Mouse (Mus musculus) forebrain, postnatal 0 days (tissue): ENCODE data around the gene Fntb. TPM values are rescaled to one million over a fixed set of nuclear protein-coding genes. Genes with fewer than 3 reads are reported as not detected.
"Not testable (repeated sequence)": the region's sequence is repeated elsewhere in the genome, so short reads cannot be mapped to it uniquely, and the experiment has no call there.

Source experiments
- ATAC-seq: fragments of 200-750 bp; cut with Nextera tagmentation; 2 replicates; pipeline ENCODE4 v1.8.0; 2017; ENCODE audit warnings: mild to moderate bottlenecking, moderate library complexity
- DNase-seq: peaks from one replicate; pipeline ENCODE4 v3.0.0-alpha.2; 2015
- H3K27ac ChIP-seq: fragments of 300-500 bp; sonication (generic); 2 replicates; pipeline ENCODE4 v1.5.1; 2014; ENCODE audit warnings: low read depth, mild to moderate bottlenecking, antibody characterized with exemption, low read length, moderate library complexity, mixed read lengths
- H3K27me3 ChIP-seq: fragments of 300-500 bp; sonication (generic); 2 replicates; pipeline ENCODE4 v1.6.1; 2014; ENCODE audit warnings: mild to moderate bottlenecking, low read length, mixed read lengths; ENCODE audit not compliant: insufficient read depth
- H3K36me3 ChIP-seq: fragments of 300-500 bp; sonication (generic); 2 replicates; pipeline ENCODE4 v1.6.1; 2014; ENCODE audit warnings: mild to moderate bottlenecking, moderate library complexity; ENCODE audit not compliant: insufficient read depth
- H3K4me1 ChIP-seq: fragments of 300-500 bp; sonication (generic); 2 replicates; pipeline ENCODE4 v1.6.1; 2014; ENCODE audit warnings: antibody characterized with exemption; ENCODE audit not compliant: insufficient read depth
- H3K4me2 ChIP-seq: fragments of 300-500 bp; sonication (generic); 2 replicates; pipeline ENCODE4 v1.6.1; 2014; ENCODE audit warnings: low read depth, mild to moderate bottlenecking, moderate library complexity
- H3K4me3 ChIP-seq: fragments of 300-500 bp; sonication (generic); 2 replicates; pipeline ENCODE4 v1.5.1; 2014; ENCODE audit warnings: low read depth, low read length, mixed read lengths
- H3K9ac ChIP-seq: fragments of 300-500 bp; sonication (generic); 2 replicates; pipeline ENCODE4 v1.6.1; 2014; ENCODE audit warnings: mild to moderate bottlenecking
- H3K9me3 ChIP-seq: fragments of 300-500 bp; sonication (generic); 2 replicates; pipeline ENCODE4 v1.6.1; 2016; ENCODE audit warnings: low read length
- CTCF ChIP-seq: sonication (generic); IDR thresholded peaks from 2 replicates; pipeline ENCODE4 v1.5.1; 2016; ENCODE audit warnings: antibody characterized with exemption, control low read depth, low read depth
- WGBS: fragments of 180-500 bp; shearing (Covaris S2); extraction: QIAGEN DNeasy Blood & Tissue Kit; methylation state at CpG from one replicate; pipeline ENCODE4 v1.1.7; 2014; 5-methylcytosine and 5-hydroxymethylcytosine counted together
- polyA plus RNA-seq: library from polyadenylated mRNA; unstranded; fragments of >200 nt; fragmentation: Nextera tagmentation; extraction: Ambion mirVana; gene quantifications from 2 replicates; pipeline ENCODE4 v1.2.1, GENCODE M21; 2015
- total RNA-seq: library from RNA; depleted of rRNA; stranded (reverse); fragments of >200 nt; gene quantifications from 2 replicates; pipeline ENCODE4 v1.2.3, GENCODE M21; 2014

The Fntb gene
- total and polyA plus RNA-seq, 2 experiments from 2014 or later: 32.3 to 42.3 TPM

GRCm38 (mm10) chr12:76853378-76854142 lies 88.2 kb downstream of the Fntb start:
- no peak overlapping the region for H3K9ac ChIP-seq
- H3K4me1 ChIP-seq: no peaks in the 10 kb centered on the region
- no peak overlapping the region for H3K4me3 ChIP-seq
- no peak for TF ChIP-seq CTCF
- no peak overlapping the region for H3K4me2 ChIP-seq
- H3K27me3 ChIP-seq: no peaks in the 10 kb centered on the region
- no peak overlapping the region for H3K27ac ChIP-seq
- no peaks in the 10 kb centered on the region for H3K36me3 ChIP-seq
- no peak for DNase-seq
- H3K9me3 ChIP-seq: no peaks in the 10 kb centered on the region
- ATAC-seq: no peak
- WGBS: 83% methylated on average over 1 of the region's 1 CpGs

- Histone ChIP-seq H3K9me3 (no peaks in the 10 kb centered on the region), H3K27ac (no peak overlapping the region), H3K9ac (no peak overlapping the region), H3K36me3 (no peaks in the 10 kb centered on the region), H3K27me3 (no peaks in the 10 kb centered on the region), H3K4me2 (no peak overlapping the region), H3K4me1 (no peaks in the 10 kb centered on the region), H3K4me3 (no peak overlapping the region)
- DNase-seq (no peak), ATAC-seq (no peak)
- no peak for TF ChIP-seq CTCF
- WGBS: 87% methylated on average over 10 of the region's 10 CpGs
Observed at GRCm38 (mm10) chr12:76857087-76857486, 91.7 kb downstream of the Fntb start.

GRCm38 (mm10) chr12:76858788-76859187 lies 93.4 kb downstream of the Fntb start:
- H3K9me3 ChIP-seq, H3K4me2 ChIP-seq, H3K36me3 ChIP-seq, DNase-seq, H3K9ac ChIP-seq, H3K4me3 ChIP-seq, H3K4me1 ChIP-seq, H3K27ac ChIP-seq, ATAC-seq, H3K27me3 ChIP-seq: not testable (repeated sequence)
- WGBS: 86% methylated on average over 6 of the region's 6 CpGs

- no peak overlapping the region for H3K27ac ChIP-seq
- ATAC-seq (no peak), DNase-seq (no peak)
- H3K9ac ChIP-seq: no peak overlapping the region
- no peaks in the 10 kb centered on the region for H3K36me3 ChIP-seq
- H3K27me3 ChIP-seq: no peaks in the 10 kb centered on the region
- no peak for TF ChIP-seq CTCF
- no peaks in the 10 kb centered on the region for H3K9me3 ChIP-seq
- H3K4me1 ChIP-seq: no peaks in the 10 kb centered on the region
- no peak overlapping the region for H3K4me2 ChIP-seq
- 77% methylated on average over 11 of the region's 11 CpGs for WGBS
- no peak overlapping the region for H3K4me3 ChIP-seq
Observed at GRCm38 (mm10) chr12:76863651-76864050, 98.3 kb downstream of the Fntb start.

- no peak for TF ChIP-seq CTCF
- no peaks in the 10 kb centered on the region for H3K4me1 ChIP-seq
- DNase-seq (no peak), ATAC-seq (no peak)
- no peaks in the 10 kb centered on the region for H3K27me3 ChIP-seq
- H3K27ac ChIP-seq: no peak overlapping the region
- no peaks in the 10 kb centered on the region for H3K9me3 ChIP-seq
- H3K4me3 ChIP-seq: no peak overlapping the region
- WGBS: 91% methylated on average over 13 of the region's 13 CpGs
- H3K4me2 ChIP-seq: no peak overlapping the region
- no peak overlapping the region for H3K9ac ChIP-seq
- no peaks in the 10 kb centered on the region for H3K36me3 ChIP-seq
Observed at GRCm38 (mm10) chr12:76865266-76865665, 99.9 kb downstream of the Fntb start.

GRCm38 (mm10) chr12:76867586-76868280 lies 102.3 kb downstream of the Fntb start:
- ATAC-seq (no peak), DNase-seq (no peak)
- H3K9me3 ChIP-seq: no peaks in the 10 kb centered on the region
- no peak overlapping the region for H3K4me2 ChIP-seq
- H3K9ac ChIP-seq: no peak overlapping the region
- whole genome bisulfite sequencing: 59% methylated on average over 10 of the region's 10 CpGs
- no peaks in the 10 kb centered on the region for H3K4me1 ChIP-seq
- no peaks in the 10 kb centered on the region for H3K36me3 ChIP-seq
- no peak for TF ChIP-seq CTCF
- H3K27me3 ChIP-seq: no peaks in the 10 kb centered on the region
- no peak overlapping the region for H3K27ac ChIP-seq
- H3K4me3 ChIP-seq: no peak overlapping the region

GRCm38 (mm10) chr12:76868463-76869198 lies 103.2 kb downstream of the Fntb start:
- Histone ChIP-seq H3K4me1 (no peaks in the 10 kb centered on the region), H3K4me3 (no peak overlapping the region), H3K36me3 (no peaks in the 10 kb centered on the region), H3K27ac (no peak overlapping the region), H3K27me3 (no peaks in the 10 kb centered on the region), H3K9ac (no peak overlapping the region), H3K9me3 (no peaks in the 10 kb centered on the region), H3K4me2 (no peak overlapping the region)
- 72% methylated on average over 14 of the region's 14 CpGs for WGBS
- no peak for TF ChIP-seq CTCF
- no peak for DNase-seq
- no peak for ATAC-seq
